Mouse (Mus musculus): ENCODE measurements at regions not wholly inside any gene's neighbourhood (a gene's known extent, or its start where the extent isn't known, plus 50 kb on each side); places are given as distances from the start of the nearest gene placed in this dataset.

DNA sequence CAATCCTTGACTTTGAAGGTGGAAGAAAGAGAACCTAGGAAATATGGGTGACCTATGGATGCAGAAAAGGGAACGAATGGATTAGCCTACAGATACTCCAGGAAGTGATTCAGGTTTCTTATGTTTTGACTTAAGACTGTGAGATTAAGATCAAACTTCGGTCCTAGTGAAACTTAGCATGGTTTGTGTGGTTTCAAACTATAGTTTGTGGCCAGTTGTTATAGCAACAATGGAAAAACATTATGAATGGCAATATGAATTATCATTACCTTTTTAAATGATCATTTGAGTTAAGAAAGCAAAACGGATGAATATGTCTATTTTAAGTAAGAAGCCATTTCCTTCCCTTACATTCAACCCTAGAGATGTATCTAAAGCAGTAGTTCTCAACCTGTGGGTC is 305.3 kb upstream of the Nrip1 start:
- H3K36me3 ChIP-seq (ENCODE audit: control insufficient read depth, insufficient read depth, low read length): no peaks in the 10 kb centered on the region
- H3K27ac ChIP-seq (ENCODE audit: low read depth, low read length): no peak overlapping the region
- H3K27me3 ChIP-seq (ENCODE audit: control insufficient read depth, insufficient read depth, low read length): no peaks in the 10 kb centered on the region
- H3K9me3 ChIP-seq (replicated peaks; ENCODE audit: control insufficient read depth, low read length): no peaks in the 10 kb centered on the region
- no peak for ATAC-seq (replicated peaks; ENCODE audit: insufficient number of reproducible peaks, low FRiP score, low TSS enrichment)
- 73% methylated on average over 3 of the region's 3 CpGs for WGBS (ENCODE audit: insufficient replicate concordance)
- H3K9ac ChIP-seq (ENCODE audit: low read depth, low read length): no peak overlapping the region
- H3K4me1 ChIP-seq (ENCODE audit: control insufficient read depth, insufficient read depth, low read length): no peaks in the 10 kb centered on the region
- H3K4me2 ChIP-seq: no peak overlapping the region
- no peak overlapping the region for H3K4me3 ChIP-seq (ENCODE audit: low read depth, low read length)

GRCm38 (mm10) chr16:76669795-76670194 is 296.2 kb upstream of the Nrip1 start:
- Histone ChIP-seq H3K36me3 (ENCODE audit: control insufficient read depth, insufficient read depth, low read length) (no peaks in the 10 kb centered on the region), H3K27ac (ENCODE audit: low read depth, low read length) (no peak overlapping the region), H3K4me3 (ENCODE audit: low read depth, low read length) (no peak overlapping the region), H3K9me3 (replicated peaks; ENCODE audit: control insufficient read depth, low read length) (no peaks in the 10 kb centered on the region), H3K9ac (ENCODE audit: low read depth, low read length) (no peak overlapping the region), H3K4me2 (no peak overlapping the region), H3K27me3 (ENCODE audit: control insufficient read depth, insufficient read depth, low read length) (no peaks in the 10 kb centered on the region), H3K4me1 (ENCODE audit: control insufficient read depth, insufficient read depth, low read length) (no peaks in the 10 kb centered on the region)
- WGBS (ENCODE audit: insufficient replicate concordance): 82% methylated on average over 4 of the region's 4 CpGs
- ATAC-seq (replicated peaks; ENCODE audit: insufficient number of reproducible peaks, low FRiP score, low TSS enrichment): no peak

DNA sequence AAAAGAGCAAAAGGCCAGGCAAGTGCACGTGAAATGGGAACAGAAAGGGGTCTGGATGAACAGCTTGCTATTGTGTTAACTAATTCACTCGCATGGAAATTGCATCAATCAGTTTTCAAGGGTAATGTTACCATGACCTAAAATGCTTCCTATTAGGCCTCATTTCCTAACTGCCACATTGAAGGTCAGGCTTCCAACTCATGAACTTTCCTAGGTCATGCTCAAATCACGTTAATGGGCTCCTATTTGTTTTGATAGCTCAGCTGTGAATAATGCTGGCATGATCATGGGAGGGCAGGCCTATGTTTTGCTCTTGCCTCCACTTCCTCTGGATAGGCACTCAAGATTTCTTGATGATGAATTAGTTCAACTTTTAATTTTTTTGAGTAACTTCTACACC is 293.4 kb upstream of the Nrip1 start:
- no peaks in the 10 kb centered on the region for H3K9me3 ChIP-seq (replicated peaks; ENCODE audit: control insufficient read depth, low read length)
- no peaks in the 10 kb centered on the region for H3K4me1 ChIP-seq (ENCODE audit: control insufficient read depth, insufficient read depth, low read length)
- no peaks in the 10 kb centered on the region for H3K27me3 ChIP-seq (ENCODE audit: control insufficient read depth, insufficient read depth, low read length)
- H3K36me3 ChIP-seq (ENCODE audit: control insufficient read depth, insufficient read depth, low read length): no peaks in the 10 kb centered on the region
- H3K4me3 ChIP-seq (ENCODE audit: low read depth, low read length): no peak overlapping the region
- H3K9ac ChIP-seq (ENCODE audit: low read depth, low read length): no peak overlapping the region
- H3K4me2 ChIP-seq: no peak overlapping the region
- ATAC-seq (replicated peaks; ENCODE audit: insufficient number of reproducible peaks, low FRiP score, low TSS enrichment): no peak
- no peak overlapping the region for H3K27ac ChIP-seq (ENCODE audit: low read depth, low read length)
- 65% methylated on average over 3 of the region's 3 CpGs for WGBS (ENCODE audit: insufficient replicate concordance)

GRCm38 (mm10) chr16:76655106-76655505 is 281.5 kb upstream of the Nrip1 start:
- H3K36me3 ChIP-seq (ENCODE audit: control insufficient read depth, insufficient read depth, low read length): no peaks in the 10 kb centered on the region
- no peaks in the 10 kb centered on the region for H3K9me3 ChIP-seq (replicated peaks; ENCODE audit: control insufficient read depth, low read length)
- no peak overlapping the region for H3K4me3 ChIP-seq (ENCODE audit: low read depth, low read length)
- H3K9ac ChIP-seq (ENCODE audit: low read depth, low read length): no peak overlapping the region
- no peaks in the 10 kb centered on the region for H3K27me3 ChIP-seq (ENCODE audit: control insufficient read depth, insufficient read depth, low read length)
- no peaks in the 10 kb centered on the region for H3K4me1 ChIP-seq (ENCODE audit: control insufficient read depth, insufficient read depth, low read length)
- WGBS (ENCODE audit: insufficient replicate concordance): 19% methylated on average over 3 of the region's 3 CpGs
- H3K27ac ChIP-seq (ENCODE audit: low read depth, low read length): no peak overlapping the region
- no peak overlapping the region for H3K4me2 ChIP-seq
- ATAC-seq (replicated peaks; ENCODE audit: insufficient number of reproducible peaks, low FRiP score, low TSS enrichment): no peak

GRCm38 (mm10) chr16:76644281-76644680 is 270.7 kb upstream of the Nrip1 start:
- Histone ChIP-seq H3K4me3 (ENCODE audit: low read depth, low read length) (no peak overlapping the region), H3K9me3 (replicated peaks; ENCODE audit: control insufficient read depth, low read length) (no peaks in the 10 kb centered on the region), H3K27ac (ENCODE audit: low read depth, low read length) (no peak overlapping the region), H3K36me3 (ENCODE audit: control insufficient read depth, insufficient read depth, low read length) (no peaks in the 10 kb centered on the region), H3K27me3 (ENCODE audit: control insufficient read depth, insufficient read depth, low read length) (no peaks in the 10 kb centered on the region), H3K9ac (ENCODE audit: low read depth, low read length) (no peak overlapping the region), H3K4me2 (no peak overlapping the region), H3K4me1 (ENCODE audit: control insufficient read depth, insufficient read depth, low read length) (no peaks in the 10 kb centered on the region)
- no peak for ATAC-seq (replicated peaks; ENCODE audit: insufficient number of reproducible peaks, low FRiP score, low TSS enrichment)
- 85% methylated on average over 6 of the region's 6 CpGs for WGBS (ENCODE audit: insufficient replicate concordance)

GRCm38 (mm10) chr16:76643801-76644200 is 270.2 kb upstream of the Nrip1 start:
- Histone ChIP-seq H3K9ac (ENCODE audit: low read depth, low read length) (no peak overlapping the region), H3K27me3 (ENCODE audit: control insufficient read depth, insufficient read depth, low read length) (no peaks in the 10 kb centered on the region), H3K4me3 (ENCODE audit: low read depth, low read length) (no peak overlapping the region), H3K27ac (ENCODE audit: low read depth, low read length) (no peak overlapping the region), H3K9me3 (replicated peaks; ENCODE audit: control insufficient read depth, low read length) (no peaks in the 10 kb centered on the region), H3K4me1 (ENCODE audit: control insufficient read depth, insufficient read depth, low read length) (no peaks in the 10 kb centered on the region), H3K36me3 (ENCODE audit: control insufficient read depth, insufficient read depth, low read length) (no peaks in the 10 kb centered on the region), H3K4me2 (no peak overlapping the region)
- no peak for ATAC-seq (replicated peaks; ENCODE audit: insufficient number of reproducible peaks, low FRiP score, low TSS enrichment)
- WGBS (ENCODE audit: insufficient replicate concordance): 91% methylated on average over 9 of the region's 9 CpGs

DNA sequence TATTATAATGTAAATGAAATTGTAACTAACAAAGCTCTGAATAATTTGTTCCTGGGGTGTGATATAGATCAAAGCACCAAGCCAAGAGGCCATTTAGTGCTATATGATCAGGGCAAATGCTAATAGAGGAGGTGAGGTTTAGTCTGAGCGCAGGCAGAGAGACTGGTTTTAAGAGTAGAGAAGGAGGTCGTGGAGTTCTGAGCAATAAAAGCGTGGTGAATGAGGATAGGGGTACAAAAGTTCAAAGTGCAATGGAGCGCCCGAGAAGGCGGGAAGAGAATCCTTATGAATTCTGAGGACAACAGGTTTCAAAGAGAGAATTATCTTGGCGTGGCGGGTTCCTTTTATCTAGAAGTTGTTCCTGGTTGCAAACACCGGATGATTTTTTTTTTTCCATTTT is 261.5 kb upstream of the Nrip1 start:
- H3K4me1 ChIP-seq (ENCODE audit: control insufficient read depth, insufficient read depth, low read length): no peaks in the 10 kb centered on the region
- WGBS (ENCODE audit: insufficient replicate concordance): 85% methylated on average over 9 of the region's 9 CpGs

DNA sequence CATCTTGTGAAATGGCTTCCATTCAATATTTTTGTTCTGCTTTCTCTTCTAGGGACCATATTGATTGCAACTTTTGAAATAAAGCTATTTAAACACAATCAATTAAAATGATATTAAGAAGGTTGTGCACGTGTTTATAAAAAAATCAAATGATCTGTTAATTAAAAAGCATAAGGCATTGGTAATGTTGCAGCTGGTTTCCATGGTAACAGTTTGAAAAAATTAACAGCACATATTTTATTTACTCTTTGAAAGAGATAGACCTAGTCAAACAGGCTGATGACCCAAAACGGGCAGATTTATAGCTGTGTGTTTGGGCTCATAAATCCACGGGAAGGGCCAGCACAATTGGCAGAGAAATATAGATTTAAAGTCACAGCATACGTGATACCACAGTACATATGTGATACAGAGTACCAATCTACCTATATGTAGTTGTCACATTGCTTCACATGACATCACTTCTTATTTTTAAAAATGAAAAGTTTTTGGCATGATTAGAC is 260.6 kb upstream of the Nrip1 start:
- Histone ChIP-seq H3K9me3 (replicated peaks; ENCODE audit: control insufficient read depth, low read length) (no peaks in the 10 kb centered on the region), H3K9ac (ENCODE audit: low read depth, low read length) (no peak overlapping the region), H3K27me3 (ENCODE audit: control insufficient read depth, insufficient read depth, low read length) (no peaks in the 10 kb centered on the region), H3K27ac (ENCODE audit: low read depth, low read length) (no peak overlapping the region), H3K4me1 (ENCODE audit: control insufficient read depth, insufficient read depth, low read length) (no peaks in the 10 kb centered on the region), H3K36me3 (ENCODE audit: control insufficient read depth, insufficient read depth, low read length) (no peaks in the 10 kb centered on the region), H3K4me2 (no peak overlapping the region), H3K4me3 (ENCODE audit: low read depth, low read length) (no peak overlapping the region)
- no peak for ATAC-seq (replicated peaks; ENCODE audit: insufficient number of reproducible peaks, low FRiP score, low TSS enrichment)
- 78% methylated on average over 4 of the region's 4 CpGs for WGBS (ENCODE audit: insufficient replicate concordance)

More for the DNA sequence above, 261.5 kb upstream of the Nrip1 start:
- Histone ChIP-seq H3K36me3 (ENCODE audit: control insufficient read depth, insufficient read depth, low read length) (no peaks in the 10 kb centered on the region), H3K27me3 (ENCODE audit: control insufficient read depth, insufficient read depth, low read length) (no peaks in the 10 kb centered on the region), H3K27ac (ENCODE audit: low read depth, low read length) (no peak overlapping the region), H3K9ac (ENCODE audit: low read depth, low read length) (no peak overlapping the region), H3K9me3 (replicated peaks; ENCODE audit: control insufficient read depth, low read length) (no peaks in the 10 kb centered on the region), H3K4me2 (no peak overlapping the region), H3K4me3 (ENCODE audit: low read depth, low read length) (no peak overlapping the region)
- ATAC-seq (replicated peaks; ENCODE audit: insufficient number of reproducible peaks, low FRiP score, low TSS enrichment): no peak

- no peaks in the 10 kb centered on the region for H3K27me3 ChIP-seq (ENCODE audit: control insufficient read depth, insufficient read depth, low read length)
- 46% methylated on average over 4 of the region's 4 CpGs for WGBS (ENCODE audit: insufficient replicate concordance)
- no peak for ATAC-seq (replicated peaks; ENCODE audit: insufficient number of reproducible peaks, low FRiP score, low TSS enrichment)
Measured at GRCm38 (mm10) chr16:76626142-76626541, 252.5 kb upstream of the Nrip1 start.

More at GRCm38 (mm10) chr16:76626142-76626541, 252.5 kb upstream of the Nrip1 start:
- H3K36me3 ChIP-seq (ENCODE audit: control insufficient read depth, insufficient read depth, low read length): no peaks in the 10 kb centered on the region
- H3K4me1 ChIP-seq (ENCODE audit: control insufficient read depth, insufficient read depth, low read length): no peaks in the 10 kb centered on the region
- H3K4me3 ChIP-seq (ENCODE audit: low read depth, low read length): no peak overlapping the region
- H3K4me2 ChIP-seq: no peak overlapping the region
- no peaks in the 10 kb centered on the region for H3K9me3 ChIP-seq (replicated peaks; ENCODE audit: control insufficient read depth, low read length)
- H3K9ac ChIP-seq (ENCODE audit: low read depth, low read length): no peak overlapping the region
- H3K27ac ChIP-seq (ENCODE audit: low read depth, low read length): no peak overlapping the region

Data from heart, embryonic 11.5 days (tissue).